Mouse (Mus musculus): ENCODE measurements at regions not wholly inside any gene's neighbourhood (a gene's known extent, or its start where the extent isn't known, plus 50 kb on each side); places are given as distances from the start of the nearest gene placed in this dataset.

GRCm38 (mm10) chr3:121618561-121618960 lies 52.0 kb upstream of the 4930432M17Rik start:
- no peak for DNase-seq (ENCODE audit: low spot score)

GRCm38 (mm10) chr3:121618161-121618560 lies 52.4 kb upstream of the 4930432M17Rik start:
- no peak for DNase-seq (ENCODE audit: low spot score)

- no peak for DNase-seq (ENCODE audit: low spot score)
Observed at GRCm38 (mm10) chr3:121617351-121617750, 53.2 kb upstream of the 4930432M17Rik start.

- no peak for DNase-seq (ENCODE audit: low spot score)
Observed at GRCm38 (mm10) chr3:121616075-121616474, 54.5 kb upstream of the 4930432M17Rik start.

GRCm38 (mm10) chr3:121614741-121615140 lies 55.8 kb upstream of the 4930432M17Rik start:
- DNase-seq (ENCODE audit: low spot score): no peak

GRCm38 (mm10) chr3:121613224-121613623 lies 57.3 kb upstream of the 4930432M17Rik start:
- no peak for DNase-seq (ENCODE audit: low spot score)

GRCm38 (mm10) chr3:121609845-121610244 lies 60.7 kb upstream of the 4930432M17Rik start:
- no peak for DNase-seq (ENCODE audit: low spot score)

GRCm38 (mm10) chr3:121609090-121609489 lies 61.5 kb upstream of the 4930432M17Rik start:
- no peak for DNase-seq (ENCODE audit: low spot score)

GRCm38 (mm10) chr3:121604737-121605136 lies 65.8 kb upstream of the 4930432M17Rik start:
- no peak for DNase-seq (ENCODE audit: low spot score)

- DNase-seq (ENCODE audit: low spot score): no peak
Observed at GRCm38 (mm10) chr3:121604081-121604480, 66.5 kb upstream of the 4930432M17Rik start.

GRCm38 (mm10) chr3:121602826-121603370 lies 67.7 kb upstream of the 4930432M17Rik start:
- no peak for DNase-seq (ENCODE audit: low spot score)

- DNase-seq (ENCODE audit: low spot score): peak; percentile 30
Observed at GRCm38 (mm10) chr3:121602082-121602561, 68.4 kb upstream of the 4930432M17Rik start.

- DNase-seq (ENCODE audit: low spot score): no peak
Observed at GRCm38 (mm10) chr3:121600841-121601240, 68.6 kb upstream of the Slc44a3 start.

- DNase-seq (ENCODE audit: low spot score): no peak
Observed at GRCm38 (mm10) chr3:121600388-121600787, 68.2 kb upstream of the Slc44a3 start.

- no peak for DNase-seq (ENCODE audit: low spot score)
Observed at GRCm38 (mm10) chr3:121597988-121598387, 65.8 kb upstream of the Slc44a3 start.

- DNase-seq (ENCODE audit: low spot score): no peak
Observed at GRCm38 (mm10) chr3:121597203-121597602, 65.0 kb upstream of the Slc44a3 start.

GRCm38 (mm10) chr3:121594580-121594979 lies 62.4 kb upstream of the Slc44a3 start:
- DNase-seq (ENCODE audit: low spot score): no peak

GRCm38 (mm10) chr3:121593598-121594117 lies 61.5 kb upstream of the Slc44a3 start:
- no peak for DNase-seq (ENCODE audit: low spot score)

- no peak for DNase-seq (ENCODE audit: low spot score)
Observed at GRCm38 (mm10) chr3:121593143-121593542, 60.9 kb upstream of the Slc44a3 start.

- no peak for DNase-seq (ENCODE audit: low spot score)
Observed at GRCm38 (mm10) chr3:121589494-121589885, 57.3 kb upstream of the Slc44a3 start.

GRCm38 (mm10) chr3:121588737-121589493 lies 56.7 kb upstream of the Slc44a3 start:
- DNase-seq (ENCODE audit: low spot score): peak; percentile 85

- no peak for DNase-seq (ENCODE audit: low spot score)
Observed at GRCm38 (mm10) chr3:121585306-121585705, 53.1 kb upstream of the Slc44a3 start.

GRCm38 (mm10) chr3:121584736-121585151 lies 52.5 kb upstream of the Slc44a3 start:
- DNase-seq (ENCODE audit: low spot score): no peak
